Mouse (Mus musculus) left cerebral cortex, adult 2 months (tissue): ENCODE data around the gene Agbl3. TPM values are rescaled to one million over a fixed set of nuclear protein-coding genes. Genes with fewer than 3 reads are reported as not detected.

ENCODE experiments used
- DNase-seq, 2 experiments: peaks; one replicate each; pipeline ENCODE4 v3.0.0; 2021 to 2022; ENCODE audit warnings: low spot score in 2 of 2, mixed read lengths in 1 of 2; ENCODE audit errors: extremely low spot score in 1 of 2
- H3K27ac ChIP-seq: fragments of 200-600 bp; 2 replicates; pipeline ENCODE4 v1.8.1; 2022
- H3K4me3 ChIP-seq: fragments of 200-600 bp; 2 replicates; pipeline ENCODE4 v1.8.1; 2022
- CTCF ChIP-seq: fragments of 200-600 bp; IDR thresholded peaks from 2 replicates; pipeline ENCODE4 v1.8.1; 2022; ENCODE audit warnings: antibody characterized with exemption, mild to moderate bottlenecking, moderate library complexity
- intact Hi-C: fragments of 180-260 bp; cut with DNase I; formaldehyde crosslinking; loops from one replicate; pipeline ENCODE4 v1.15.1; 2025
- total RNA-seq, 2 experiments: library from RNA; stranded (reverse); gene quantifications; 2 replicates each; pipeline ENCODE4 v1.2.3; 2021

Agbl3 gene
- total RNA-seq, 2 experiments from 2014 or later: 13.8 to 14.3 TPM

DNA sequence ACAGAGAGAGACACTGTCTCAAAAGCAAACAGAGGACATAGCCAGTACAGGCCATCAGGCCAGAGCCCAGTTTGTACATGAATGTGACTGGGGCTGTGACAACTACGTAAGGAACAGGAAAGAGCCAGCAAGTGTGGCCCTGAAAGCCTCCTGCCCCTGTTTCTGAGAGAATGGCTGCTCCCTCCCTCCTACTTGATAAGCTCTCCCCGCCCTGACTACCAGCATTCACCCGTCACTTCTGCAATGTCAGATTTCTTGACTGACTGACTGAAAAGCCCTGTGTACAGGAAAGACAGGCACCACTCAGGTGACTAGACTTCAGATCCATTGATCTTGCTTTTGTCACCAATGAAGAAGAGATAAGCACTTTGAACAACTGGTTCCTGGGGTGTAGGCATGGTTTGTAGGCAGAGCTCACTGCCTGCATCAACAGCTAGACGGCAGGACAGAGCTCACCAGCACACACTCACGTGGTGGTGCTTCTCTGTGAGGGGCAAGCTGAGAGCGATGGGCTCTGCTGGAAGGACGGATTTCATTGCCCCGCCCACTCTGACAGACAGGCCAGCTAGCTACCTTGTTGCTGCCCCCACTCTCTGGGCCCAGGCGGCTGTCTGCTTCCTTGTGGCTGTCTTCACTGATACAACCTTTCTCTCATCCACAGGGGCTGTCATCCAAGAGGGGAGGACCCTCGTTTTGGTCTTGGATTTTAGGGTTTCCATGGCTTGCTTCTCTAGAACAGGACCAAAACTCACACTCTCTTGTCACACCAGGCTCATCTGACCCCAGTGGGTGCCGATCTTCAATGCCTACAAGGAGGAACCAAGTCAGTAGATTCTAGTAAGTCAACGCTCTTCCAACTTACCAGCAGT lies 96.0 kb downstream of the Agbl3 start:
- peak in 1 of 2 experiments; percentile 11 for DNase-seq
- intact Hi-C loops: loop anchor here (5.0 kb wide), 1 partner anchor 121 kb away; no protein-coding TSS in a partner anchor
- TF ChIP-seq CTCF: no peak
- H3K4me3 ChIP-seq: no peak overlapping the region
- H3K27ac ChIP-seq: peak overlapping the region; percentile 72

DNA sequence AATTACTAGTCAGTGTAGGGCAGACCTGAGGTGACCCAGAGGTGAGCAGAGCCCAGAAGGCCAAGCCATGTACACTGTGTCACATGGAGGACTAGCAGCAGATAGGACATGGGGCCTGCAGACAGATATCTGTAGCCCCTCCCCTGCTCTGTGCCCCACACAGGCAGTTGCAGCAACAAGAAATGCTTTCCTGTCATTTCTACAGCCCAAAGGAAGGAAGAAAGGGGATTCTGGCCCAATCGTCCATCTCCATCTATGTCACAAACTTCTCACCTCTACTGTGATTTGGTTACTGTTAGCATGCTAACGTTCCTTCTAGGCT lies 96.6 kb downstream of the Agbl3 start:
- peak in 1 of 2 experiments; percentile 7 for DNase-seq
- TF ChIP-seq CTCF: no peak
- Histone ChIP-seq H3K27ac (0 out of 2 replicates have a peak overlapping the region, but pooled peaks have one; percentile 96), H3K4me3 (no peak overlapping the region; the same call in 1 of the 2 replicates)
- intact Hi-C loops: loop anchor here (5.0 kb wide), 1 partner anchor 121 kb away; no protein-coding TSS in a partner anchor

DNA sequence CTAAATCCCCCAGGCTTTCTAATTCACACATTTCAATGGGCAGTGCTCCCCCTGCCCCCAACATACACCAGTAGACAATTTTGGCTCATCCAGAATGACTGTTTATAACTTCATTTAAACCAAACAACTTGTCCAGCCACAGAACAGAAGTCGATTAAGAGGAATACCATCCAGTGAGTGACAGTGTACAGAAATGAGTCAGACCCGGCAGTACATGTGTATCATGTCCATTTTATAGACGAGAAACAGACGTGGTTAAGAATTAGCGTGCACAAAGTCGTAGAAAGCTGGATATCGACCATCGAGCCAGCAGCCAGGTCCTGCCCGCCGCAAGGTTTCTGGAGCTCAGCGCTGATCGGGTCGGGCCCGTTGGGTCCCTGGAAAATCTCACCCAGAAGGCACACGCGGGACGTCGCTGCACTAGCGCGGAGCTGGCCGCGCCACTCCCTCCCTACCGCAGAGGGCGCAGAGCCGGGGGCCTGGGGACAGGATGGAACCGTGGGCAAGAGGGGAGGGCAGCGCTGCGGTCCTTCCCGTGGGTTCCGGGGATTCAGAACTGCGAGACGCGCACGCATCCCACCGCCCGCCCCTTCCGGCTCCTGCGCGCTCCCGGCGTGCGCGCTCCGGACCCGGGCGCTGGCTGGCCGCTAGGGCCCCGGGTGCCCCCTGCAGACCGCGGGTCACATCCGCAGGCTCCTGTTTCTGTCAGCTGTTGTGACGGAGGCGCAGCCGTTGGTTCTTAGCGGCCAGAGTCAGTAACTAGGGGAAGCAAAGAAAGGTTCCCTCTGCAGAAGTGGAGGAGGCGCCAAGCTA lies 97.5 kb downstream of the Agbl3 start, which contains the start of gene Cyren:
Gene Cyren, minus strand, starts transcription at position 552 of the 813 bp plus-strand sequence.
- H3K27ac ChIP-seq: peak within 1 kb of the TSS; percentile 96
- intact Hi-C loops: loop anchor here (1.0 to 5.0 kb wide), 4 partner anchors 33 to 585 kb away; partner anchors contain the start of genes Agbl3 and Wdr91
- peak within 1 kb of the TSS; percentile 74 for H3K4me3 ChIP-seq
- TF ChIP-seq CTCF: peak; percentile 73
- DNase-seq: peak; percentile 89 to 91

DNA sequence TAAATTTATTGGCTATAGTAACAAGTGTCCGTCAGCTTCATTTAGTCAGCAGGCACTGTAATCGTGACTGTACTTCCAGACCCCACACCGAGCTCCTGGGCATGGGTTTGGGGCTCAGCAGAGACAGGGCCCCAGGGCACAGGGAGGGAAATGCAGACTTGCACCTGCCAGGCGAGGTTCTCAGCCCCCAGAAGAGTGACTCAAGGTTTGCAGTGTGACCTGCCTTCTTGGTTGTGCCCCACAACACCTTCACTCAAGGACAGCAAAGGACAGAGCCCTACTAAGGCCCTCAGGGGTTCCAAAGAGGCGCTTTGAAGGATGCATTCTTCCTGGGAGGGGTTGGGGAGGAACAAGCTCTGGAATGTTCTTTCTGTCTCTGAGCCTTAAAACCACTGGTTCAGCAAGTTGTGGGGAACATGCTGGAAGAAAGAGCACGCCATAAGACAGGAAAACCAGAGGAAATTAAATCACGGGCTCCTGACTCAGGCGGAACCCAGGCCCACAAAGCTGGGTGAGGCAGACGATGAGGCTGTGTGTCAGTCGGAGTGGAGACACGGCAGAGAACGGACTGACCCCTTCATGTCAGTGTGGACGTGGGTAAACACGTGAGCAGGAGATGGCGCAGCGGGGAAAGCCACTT lies 99.0 kb downstream of the Agbl3 start:
- intact Hi-C loops: loop anchor here (2.0 to 5.0 kb wide), 3 partner anchors 32 to 586 kb away; partner anchors contain the start of gene Wdr91
- TF ChIP-seq CTCF: no peak
- Histone ChIP-seq H3K4me3 (no peak overlapping the region), H3K27ac (no peak overlapping the region; the same call in 1 of the 2 replicates)
- DNase-seq: no peak

DNA sequence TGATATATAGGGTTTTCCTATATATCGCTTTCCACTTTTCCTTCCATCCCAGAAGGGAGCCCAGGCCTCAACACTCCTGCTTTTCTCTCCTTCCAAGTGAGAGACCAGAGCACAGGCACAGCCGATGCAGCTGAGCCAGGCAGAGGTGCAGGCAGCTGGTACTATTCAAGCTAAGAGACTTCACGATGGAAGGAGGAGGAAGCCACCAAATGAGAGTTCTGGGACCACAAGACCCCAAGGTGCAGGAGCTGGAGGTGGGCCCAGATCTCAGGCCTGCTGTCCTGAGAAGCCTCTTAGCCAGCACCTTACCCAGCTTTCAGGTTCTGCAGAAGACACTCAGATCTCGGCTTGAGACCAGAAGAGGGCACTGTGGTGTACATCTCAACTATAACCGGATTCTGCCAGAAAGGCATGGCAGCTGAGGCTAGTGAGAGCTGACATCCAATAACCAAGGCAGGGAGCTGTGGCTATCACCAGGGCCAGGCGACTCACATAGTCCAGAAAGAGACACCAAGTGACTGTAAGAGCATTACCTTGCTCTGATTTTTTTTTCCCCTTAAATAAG lies 99.8 kb downstream of the Agbl3 start:
- Histone ChIP-seq H3K27ac (no peak overlapping the region), H3K4me3 (no peak overlapping the region)
- intact Hi-C loops: loop anchor here (2.0 to 5.0 kb wide), 3 partner anchors 31 to 587 kb away; partner anchors contain the start of gene Wdr91
- peak; percentile 57 for DNase-seq
- TF ChIP-seq CTCF: peak; percentile 58

DNA sequence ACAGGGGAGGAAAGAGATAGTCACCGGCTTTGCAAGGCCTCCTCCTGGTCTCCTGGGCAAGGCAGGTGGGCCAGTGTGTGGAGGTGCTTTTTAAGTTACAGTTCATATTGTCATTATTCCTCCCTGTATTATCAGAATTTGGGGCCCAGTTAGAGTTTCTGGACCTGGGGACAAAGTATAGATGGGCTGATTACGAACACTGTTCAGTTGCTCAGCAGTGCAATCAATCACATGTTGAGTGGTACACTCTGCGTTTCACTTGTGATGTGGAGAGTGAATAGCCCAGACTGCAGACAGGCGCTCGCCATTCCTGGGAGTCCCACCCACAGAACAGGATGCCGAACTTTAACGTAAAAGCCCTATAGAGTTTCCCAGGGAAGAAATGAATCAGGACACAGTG lies 104.5 kb downstream of the Agbl3 start:
- Histone ChIP-seq H3K27ac (no peak overlapping the region), H3K4me3 (no peak overlapping the region)
- intact Hi-C loops: no loop called here
- no peak for TF ChIP-seq CTCF
- DNase-seq: no peak

DNA sequence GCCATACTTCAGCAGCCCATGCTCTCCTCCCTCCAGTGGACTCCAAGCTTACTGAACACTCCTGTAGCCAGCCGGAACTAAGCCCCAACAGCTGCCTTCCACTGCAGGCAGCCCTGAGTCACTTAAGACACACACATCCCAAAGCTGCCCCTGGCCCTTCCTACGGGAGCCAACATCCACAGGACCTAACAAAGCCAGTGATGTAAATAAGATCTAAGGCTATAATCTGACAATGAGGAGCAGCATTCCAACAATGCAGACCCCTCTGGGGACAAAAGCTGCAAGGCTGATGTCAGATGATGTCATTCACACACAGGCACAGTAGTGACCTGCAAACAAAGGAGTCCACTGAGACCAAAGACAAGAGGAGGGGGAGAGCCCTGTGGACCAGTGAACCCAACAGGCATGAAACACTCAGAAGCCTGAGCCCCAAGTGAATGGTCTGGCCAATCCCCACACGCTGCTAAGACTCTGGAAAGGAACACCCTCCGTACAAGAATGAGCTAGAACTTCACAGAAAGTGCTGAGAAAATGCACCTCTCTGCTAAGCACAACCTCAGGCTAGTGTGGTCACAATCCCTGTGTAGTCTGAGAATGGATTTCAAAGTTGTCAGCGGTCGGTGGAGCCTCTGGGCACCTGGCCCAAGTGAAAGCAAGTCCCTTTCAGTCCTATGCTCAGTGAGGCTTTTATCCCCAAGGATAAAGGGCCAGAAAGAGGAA lies 107.1 kb downstream of the Agbl3 start:
- Histone ChIP-seq H3K4me3 (no peak overlapping the region), H3K27ac (peak overlapping the region; percentile 50; the same call in 1 of the 2 replicates)
- no peak for TF ChIP-seq CTCF
- DNase-seq: no peak
- intact Hi-C loops: no loop called here

DNA sequence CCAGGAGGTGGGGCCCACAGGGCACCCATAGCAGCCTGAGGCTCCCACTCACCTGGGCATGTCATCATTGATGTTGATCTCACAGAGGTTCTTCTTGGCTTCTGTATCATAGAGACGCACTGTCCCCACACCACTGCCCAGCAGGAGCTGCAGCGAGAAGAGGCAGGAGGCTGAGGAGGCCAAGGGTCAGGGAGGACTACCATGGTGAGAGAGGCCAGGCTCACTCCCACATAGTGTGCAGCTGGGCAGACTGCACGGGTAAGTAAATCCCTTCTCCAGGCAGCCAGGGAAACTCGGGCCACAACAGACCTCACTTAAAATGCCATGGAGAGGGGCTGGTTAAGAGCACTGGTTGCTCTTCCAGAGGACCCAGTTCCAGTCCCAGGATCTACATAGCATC lies 109.0 kb downstream of the Agbl3 start:
- no peak overlapping the region for H3K4me3 ChIP-seq
- DNase-seq: no peak
- TF ChIP-seq CTCF: no peak
- no peak overlapping the region for H3K27ac ChIP-seq
- intact Hi-C loops: no loop called here

DNA sequence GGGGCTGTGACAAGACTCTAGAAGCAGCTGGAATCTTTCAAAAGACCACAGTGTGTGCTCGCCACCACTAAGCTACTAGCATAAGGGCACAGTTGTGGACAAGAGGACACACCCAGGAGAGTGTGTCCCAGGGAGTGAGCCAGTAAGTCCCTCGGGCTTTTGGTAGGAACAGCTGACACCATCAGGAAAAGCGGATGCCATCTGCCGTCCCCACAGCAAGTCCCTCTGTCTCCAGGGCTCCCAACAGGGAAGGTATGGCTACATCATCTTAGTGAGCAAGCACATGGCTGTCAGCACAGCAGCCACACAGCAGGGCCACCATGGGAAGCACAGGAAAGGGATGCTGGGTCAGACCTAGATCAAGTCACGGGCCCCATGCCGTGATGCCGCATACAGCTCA lies 115.3 kb downstream of the Agbl3 start:
- Histone ChIP-seq H3K4me3 (no peak overlapping the region), H3K27ac (no peak overlapping the region)
- TF ChIP-seq CTCF: no peak
- intact Hi-C loops: no loop called here
- DNase-seq: no peak

DNA sequence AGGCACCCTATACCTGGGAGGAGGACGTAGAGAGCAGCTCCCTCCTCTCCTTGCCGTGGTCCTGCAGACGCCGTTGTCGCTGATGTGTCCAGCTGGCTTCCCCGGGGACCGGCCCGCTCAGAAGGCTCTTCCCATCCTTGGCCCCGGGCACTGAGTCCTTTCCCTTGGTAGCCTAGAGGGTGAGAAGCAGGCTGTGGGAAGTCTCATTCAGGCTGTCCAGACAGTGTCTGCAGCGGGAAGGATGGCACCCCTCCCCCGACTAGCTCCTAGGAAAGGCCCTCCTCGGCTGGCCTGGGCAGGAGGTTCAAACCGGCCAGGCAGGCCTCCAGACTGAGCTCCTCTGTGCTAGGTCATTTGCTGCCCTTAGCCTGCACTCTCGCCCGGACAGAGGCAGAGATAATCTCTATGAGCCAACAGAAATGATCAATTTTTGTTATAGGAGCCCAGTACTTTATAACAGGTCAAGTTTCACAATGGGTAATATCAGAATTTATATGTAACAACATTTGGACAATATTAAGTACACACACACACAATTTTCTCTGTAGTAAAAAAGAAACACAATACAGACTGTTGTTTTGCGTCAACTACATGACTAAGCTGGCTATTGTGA lies 116.0 kb downstream of the Agbl3 start:
- Histone ChIP-seq H3K4me3 (no peak overlapping the region), H3K27ac (no peak overlapping the region)
- intact Hi-C loops: no loop called here
- DNase-seq: no peak
- no peak for TF ChIP-seq CTCF
